Mouse (Mus musculus): ENCODE results near the gene Bpifb9a.
"Not testable (repeated sequence)": the region's sequence is repeated elsewhere in the genome, so short reads cannot be mapped to it uniquely, and the experiment has no call there.

GRCm38 (mm10) chr2:154255254-154255653 lies 2.4 kb upstream of the Bpifb9a start:
- TF ChIP-seq HCFC1 (IDR thresholded peaks at IDR 0.05; ENCODE audit: borderline replicate concordance, insufficient read depth, low read length); ZNF384 (IDR thresholded peaks at IDR 0.05; ENCODE audit: low read depth, low read length); ZC3H11A (IDR thresholded peaks at IDR 0.05; ENCODE audit: borderline replicate concordance, low read depth, low read length); MAFK (IDR thresholded peaks at IDR 0.05; ENCODE audit: insufficient read depth, low read depth, low read length): not testable (repeated sequence)
